Comparison of ENCODE assay signal across 8 mouse cellular contexts in the genomic region with DNA sequence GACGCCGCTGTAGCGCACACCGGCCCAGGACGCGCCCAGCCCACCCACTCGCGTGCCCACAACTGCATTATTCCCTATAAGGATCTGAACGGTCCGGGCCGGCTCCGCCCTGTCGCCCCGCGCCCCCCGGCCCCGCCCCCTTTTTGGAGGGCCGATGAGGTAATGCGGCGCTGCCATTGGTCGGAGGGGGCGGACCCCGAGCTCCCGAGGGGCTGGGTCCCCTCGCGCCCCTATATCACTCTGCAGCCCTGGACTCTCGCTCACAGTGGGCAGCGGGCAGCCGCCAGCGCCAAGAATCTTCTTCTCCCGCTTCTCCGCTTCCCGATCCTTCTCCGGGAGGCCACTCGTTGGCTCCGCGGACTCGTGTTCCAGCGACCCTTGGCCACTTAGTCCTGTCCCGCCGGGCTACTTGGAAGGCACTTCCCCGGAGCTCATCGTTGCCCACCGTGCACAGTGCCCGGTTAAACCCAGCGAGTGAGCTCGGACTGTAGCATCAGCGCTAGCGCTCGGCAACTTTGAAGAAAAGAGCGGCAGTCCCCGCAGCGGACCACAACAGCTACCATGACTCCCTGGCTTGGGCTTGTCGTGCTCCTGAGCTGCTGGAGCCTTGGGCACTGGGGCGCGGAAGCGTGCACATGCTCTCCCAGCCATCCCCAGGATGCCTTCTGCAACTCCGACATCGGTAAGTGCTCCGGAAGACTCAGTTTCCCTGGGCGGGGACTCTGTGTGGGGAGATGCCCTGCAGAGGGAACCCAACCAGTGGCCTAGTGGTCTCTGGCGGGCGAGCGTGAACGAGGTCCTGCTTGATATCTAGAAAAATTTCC. TPM values are rescaled to one million over a fixed set of nuclear protein-coding genes. Genes with fewer than 3 reads are reported as not detected.
DNase-seq lines count a peak whose midpoint lies in the region; ATAC-seq and TF ChIP-seq lines count a peak whose summit lies in the region.

A gene (plus strand): TSS at position 80 of the 824 bp plus-strand sequence.

- H3K36me3 ChIP-seq in intestine, embryonic 15.5 days = no peaks in the 10 kb centered on the region
- no peaks in the 10 kb centered on the region for H3K36me3 ChIP-seq in small intestine, adult 2 months (ENCODE audit: control insufficient read depth, insufficient read depth, low read length)

- no peaks in the 10 kb centered on the region for H3K27me3 ChIP-seq in intestine, embryonic 15.5 days (replicated peaks)
- H3K27me3 ChIP-seq in small intestine, adult 2 months (ENCODE audit: control insufficient read depth, insufficient read depth, low read length) = 0 out of 2 replicates have a peak, but pooled peaks cover 3% of the 10 kb centered on the region

- peak; percentile 64; the same call in 1 of the 2 replicates for TF ChIP-seq POLR2A in small intestine, adult 2 months (IDR thresholded peaks at IDR 0.05; ENCODE audit: low read depth, low read length)

- no peaks in the 10 kb centered on the region for H3K9me3 ChIP-seq in intestine, embryonic 15.5 days

- H3K27ac ChIP-seq in intestine, embryonic 15.5 days = peak within 1 kb of the TSS; percentile 52
- peak within 1 kb of the TSS; percentile 3 for H3K27ac ChIP-seq in small intestine, adult 2 months (ENCODE audit: insufficient read depth, low read depth, low read length)

- TF ChIP-seq CTCF in small intestine, adult 2 months (IDR thresholded peaks at IDR 0.05; ENCODE audit: extremely low read depth, insufficient read length, insufficient replicate concordance, low read depth, low read length) = no peak

- intact Hi-C loops in left cerebral cortex, postnatal 25 days (cut with DNase I) = no loop called here

- DNase-seq in cerebellum, adult 18-20 months = peak; percentile 21 to 40
- no peak for DNase-seq in cerebellum, adult 9-10 months
- peak; percentile 86 for DNase-seq in embryo, embryonic 9.5 days (ENCODE audit: extremely low spot score)
- no peak for DNase-seq in gonadal fat pad, adult 2 months (ENCODE audit: low read depth)
- peak; percentile 25 to 34 for DNase-seq in left cerebral cortex, postnatal 25 days (ENCODE audit: low spot score in 2 of 2)
- DNase-seq in mesoderm, embryonic 11.5 days (ENCODE audit: low read depth, low spot score) = peak; percentile 83

- H3K9ac ChIP-seq in intestine, embryonic 15.5 days = peak within 1 kb of the TSS; percentile 65

- peak within 1 kb of the TSS; percentile 86 for H3K4me2 ChIP-seq in intestine, embryonic 15.5 days (replicated peaks)

- under 1% methylated on average over 57 of the region's 65 CpGs for WGBS in intestine, embryonic 15.5 days
- under 1% methylated on average over 65 of the region's 65 CpGs for whole genome bisulfite sequencing in small intestine, adult 2 months

- H3K4me3 ChIP-seq in intestine, embryonic 15.5 days (replicated peaks) = peak within 1 kb of the TSS; percentile 59
- H3K4me3 ChIP-seq in small intestine, adult 2 months (ENCODE audit: low read depth, low read length) = peak within 1 kb of the TSS; percentile 59

- H3K4me1 ChIP-seq in intestine, embryonic 15.5 days (replicated peaks) = peaks cover 37% of the 10 kb centered on the region
- peaks cover 13% of the 10 kb centered on the region for H3K4me1 ChIP-seq in small intestine, adult 2 months (ENCODE audit: control insufficient read depth, insufficient read depth, insufficient read length, low read length)

- peak; percentile 82 for ATAC-seq in intestine, embryonic 15.5 days

RNA-seq across cellular contexts. Expression of the gene that starts here (rescaled TPM):
- polyA plus RNA-seq in gonadal fat pad, adult 2 months (2012; rRNA removed) = 89.3 and 111 TPM in 2 replicates
- polyA plus RNA-seq in intestine, embryonic 15.5 days (2015; fragmentation: Nextera tagmentation; extraction: Ambion mirVana) = 44.6 and 46.9 TPM in 2 replicates
- 10 to 100 TPM; 55.3 to 63.8 TPM for total RNA-seq in left cerebral cortex, postnatal 25 days (2021)
- 12.4 and 15.3 TPM in 2 replicates for polyA plus RNA-seq in small intestine, adult 2 months (2012; rRNA removed)

Comparison
In these comparisons a context has a peak if more than half of its experiments do, and no peak if none do; other contexts are left out.
1. DNase-seq: peak in cerebellum, adult 18-20 months (2 of 2), embryo, embryonic 9.5 days (single experiment), left cerebral cortex, postnatal 25 days (2 of 2) and mesoderm, embryonic 11.5 days (single experiment); none in cerebellum, adult 9-10 months (single experiment) and gonadal fat pad, adult 2 months (single experiment).